Mouse (Mus musculus): Measurements from ENCODE around the gene Agap1. TPM values are rescaled to one million over a fixed set of nuclear protein-coding genes. Genes with fewer than 3 reads are reported as not detected.

Gene Agap1
- total and polyA plus RNA-seq, 3 experiments = 0.01 TPM; not detected in 2

GRCm38 (mm10) chr1:89599983-89600741, 145.6 kb downstream of the Agap1 start:
- no peak for DNase-seq (ENCODE audit: low read depth, low spot score)
- Histone ChIP-seq H3K79me2 (ENCODE audit: control insufficient read depth, insufficient read depth, low read length, poor library complexity) (no peaks in the 10 kb centered on the region), H3K36me3 (ENCODE audit: control insufficient read depth in 1 of 2, insufficient read depth in 2 of 2, low read length in 2 of 2) (no peaks in the 10 kb centered on the region), H3K27ac (ENCODE audit: control insufficient read depth, low read depth, low read length) (no peak overlapping the region), H3K4me3 (ENCODE audit: control insufficient read depth in 1 of 2, insufficient read depth in 1 of 2, low read depth in 2 of 2, low read length in 2 of 2) (no peak overlapping the region), H3K27me3 (ENCODE audit: control insufficient read depth in 1 of 2, insufficient read depth in 2 of 2, low read length in 2 of 2) (no peaks in the 10 kb centered on the region), H3K4me1 (ENCODE audit: control insufficient read depth in 1 of 2, insufficient read depth in 2 of 2, low read length in 2 of 2) (no peaks in the 10 kb centered on the region), H3K9ac (ENCODE audit: control insufficient read depth, low read depth, low read length, poor library complexity, severe bottlenecking) (no peak overlapping the region), H3K9me3 (replicated peaks; ENCODE audit: insufficient read depth, low read length) (no peaks in the 10 kb centered on the region; the same call in 1 of the 2 replicates)
- no peak for TF ChIP-seq NRF1 (IDR thresholded peaks at IDR 0.05; ENCODE audit: insufficient read depth, low read depth, low read length, poor library complexity, severe bottlenecking)
- no peak for TF ChIP-seq JUND (IDR thresholded peaks at IDR 0.05; ENCODE audit: low read depth, low read length)
- no peak for TF ChIP-seq KAT2A (conservative IDR thresholded peaks at IDR 0.05; ENCODE audit: low read depth, low read length)
- TF ChIP-seq ELF1 (IDR thresholded peaks at IDR 0.05; ENCODE audit: low read depth, low read length) = no peak
- TF ChIP-seq GABPA (IDR thresholded peaks at IDR 0.05; ENCODE audit: low read depth, low read length) = no peak
- no peak for TF ChIP-seq MXI1 (IDR thresholded peaks at IDR 0.05; ENCODE audit: low read depth, low read length)
- TF ChIP-seq RCOR1 (IDR thresholded peaks at IDR 0.05; ENCODE audit: low read depth, low read length) = no peak
- TF ChIP-seq EP300 (IDR thresholded peaks at IDR 0.05; ENCODE audit: low read depth in 1 of 2, low read length in 2 of 2) = no peak
- TF ChIP-seq TAL1 (IDR thresholded peaks at IDR 0.05; ENCODE audit: low read length) = no peak
- no peak for TF ChIP-seq CTCF (IDR thresholded peaks at IDR 0.05 in 2 of 3, conservative IDR thresholded peaks at IDR 0.05 in 1 of 3; ENCODE audit: control insufficient read depth in 1 of 3, insufficient read depth in 1 of 3, low read depth in 2 of 3, low read length in 3 of 3, poor library complexity in 1 of 3, severe bottlenecking in 1 of 3)
- TF ChIP-seq E2F4 (IDR thresholded peaks at IDR 0.05; ENCODE audit: borderline replicate concordance, low read depth, low read length) = no peak

DNA sequence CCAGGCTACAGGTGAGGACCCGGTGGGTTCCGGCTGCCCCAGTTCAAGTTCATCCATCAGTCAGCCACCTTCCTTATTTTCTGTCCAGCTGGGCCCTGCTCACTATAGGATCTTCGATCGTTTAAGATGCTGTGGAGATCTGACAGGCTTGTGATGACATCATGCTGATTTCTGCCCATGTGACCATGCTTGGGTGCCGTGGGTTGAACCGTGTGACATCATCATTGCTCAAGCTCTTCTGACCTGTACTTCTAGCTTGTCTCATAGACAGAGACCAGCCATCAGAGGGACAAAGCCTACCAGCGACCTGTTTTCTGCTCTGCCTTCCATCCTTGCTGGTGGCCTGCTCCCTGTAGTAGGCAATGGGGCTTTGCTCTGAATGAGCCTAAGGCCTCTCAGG, 146.7 kb downstream of the Agap1 start:
- no peaks in the 10 kb centered on the region for H3K36me3 ChIP-seq (ENCODE audit: control insufficient read depth in 1 of 2, insufficient read depth in 2 of 2, low read length in 2 of 2)
- H3K4me3 ChIP-seq (ENCODE audit: control insufficient read depth in 1 of 2, insufficient read depth in 1 of 2, low read depth in 2 of 2, low read length in 2 of 2) = no peak overlapping the region
- H3K27me3 ChIP-seq (ENCODE audit: control insufficient read depth in 1 of 2, insufficient read depth in 2 of 2, low read length in 2 of 2) = no peaks in the 10 kb centered on the region
- no peak for DNase-seq (ENCODE audit: low read depth, low spot score)
- no peak overlapping the region for H3K9ac ChIP-seq (ENCODE audit: control insufficient read depth, low read depth, low read length, poor library complexity, severe bottlenecking)
- no peaks in the 10 kb centered on the region for H3K79me2 ChIP-seq (ENCODE audit: control insufficient read depth, insufficient read depth, low read length, poor library complexity)
- H3K9me3 ChIP-seq (replicated peaks; ENCODE audit: insufficient read depth, low read length) = no peaks in the 10 kb centered on the region; the same call in 1 of the 2 replicates
- H3K4me1 ChIP-seq (ENCODE audit: control insufficient read depth in 1 of 2, insufficient read depth in 2 of 2, low read length in 2 of 2) = no peaks in the 10 kb centered on the region
- TF ChIP-seq ZKSCAN1 (IDR thresholded peaks at IDR 0.05; ENCODE audit: low read depth, low read length) = no peak
- no peak for TF ChIP-seq USF2 (IDR thresholded peaks at IDR 0.05; ENCODE audit: borderline replicate concordance in 1 of 2, insufficient read depth in 1 of 2, low read depth in 1 of 2, low read length in 2 of 2)
- no peak for TF ChIP-seq TCF12 (IDR thresholded peaks at IDR 0.05; ENCODE audit: low read depth, low read length)
- TF ChIP-seq GATA1 (IDR thresholded peaks at IDR 0.05; ENCODE audit: low read depth, low read length) = no peak
- TF ChIP-seq MYC (IDR thresholded peaks at IDR 0.05; ENCODE audit: low read depth, low read length) = no peak
- no peak for TF ChIP-seq JUND (IDR thresholded peaks at IDR 0.05; ENCODE audit: low read depth, low read length)
- TF ChIP-seq RCOR1 (IDR thresholded peaks at IDR 0.05; ENCODE audit: low read depth, low read length) = no peak
- no peak for TF ChIP-seq MAFK (IDR thresholded peaks at IDR 0.05; ENCODE audit: borderline replicate concordance, low read depth, low read length)
- TF ChIP-seq KAT2A (conservative IDR thresholded peaks at IDR 0.05; ENCODE audit: low read depth, low read length) = no peak
- no peak for TF ChIP-seq NRF1 (IDR thresholded peaks at IDR 0.05; ENCODE audit: insufficient read depth, low read depth, low read length, poor library complexity, severe bottlenecking)
- TF ChIP-seq CHD1 (IDR thresholded peaks at IDR 0.05; ENCODE audit: low read depth, low read length) = no peak
- no peak for TF ChIP-seq HCFC1 (IDR thresholded peaks at IDR 0.05; ENCODE audit: low read depth, low read length)
- no peak for TF ChIP-seq ETS1 (IDR thresholded peaks at IDR 0.05; ENCODE audit: low read depth, low read length)
- H3K27ac ChIP-seq (ENCODE audit: control insufficient read depth, low read depth, low read length) = no peak overlapping the region

Data from MEL (cell line).